Mouse (Mus musculus) adrenal gland, adult 18-20 months (tissue): Measurements from ENCODE around the gene Olfr1442. TPM values are rescaled to one million over a fixed set of nuclear protein-coding genes. Genes with fewer than 3 reads are reported as not detected.

Experiments
- total RNA-seq, 2 experiments: library from RNA; stranded (reverse); gene quantifications; 1 replicate in 1 of 2; 2 replicates in 1 of 2; pipeline ENCODE4 v1.2.3; 2021

Gene Olfr1442
- total RNA-seq, 2 experiments from 2014 or later = not detected

Other genes starting within 250 kb of the Olfr1442 start
- not detected for gene Pfpl, start 242.5 kb upstream of the Olfr1442 start, total RNA-seq
- 10 to 100 TPM; 31.6 to 57.3 TPM for gene Mpeg1, start 209.7 kb upstream of the Olfr1442 start, total RNA-seq
- 10 to 100 TPM; 14.7 to 30.5 TPM for gene Dtx4, start 169.0 kb upstream of the Olfr1442 start, total RNA-seq
- gene Fam111a, start 124.7 kb upstream of the Olfr1442 start, total RNA-seq = 1 to 10 TPM; 3.2 to 4.8 TPM
- not detected for gene Gm4952, start 70.5 kb upstream of the Olfr1442 start, total RNA-seq
- gene Glyat, start 37.1 kb upstream of the Olfr1442 start, total RNA-seq = under 1 TPM in 1 of 2 experiments, not detected in 1; 0.17 TPM
- not detected for gene Olfr1443, start 7.7 kb downstream of the Olfr1442 start, total RNA-seq
- under 1 TPM in 1 of 2 experiments, not detected in 1; 0.60 TPM for gene Keg1, start 25.3 kb downstream of the Olfr1442 start, total RNA-seq
- 1 to 10 TPM; 2.2 to 2.5 TPM for gene Cntf, start 95.2 kb downstream of the Olfr1442 start, total RNA-seq
- gene Zfp91, start 125.7 kb downstream of the Olfr1442 start, total RNA-seq = 10 to 100 TPM; 79.5 to 80.1 TPM
- gene Lpxn, start 125.8 kb downstream of the Olfr1442 start, total RNA-seq = 1 to 10 TPM; 2.1 to 4.1 TPM
- not detected for gene Gm5244, start 176.2 kb downstream of the Olfr1442 start, total RNA-seq
- not detected for gene Olfr1444, start 186.8 kb downstream of the Olfr1442 start, total RNA-seq
- not detected for gene Olfr1445, start 213.4 kb downstream of the Olfr1442 start, total RNA-seq
- not detected for gene Olfr1446, start 223.1 kb downstream of the Olfr1442 start, total RNA-seq
- not detected for gene Olfr1447, start 233.3 kb downstream of the Olfr1442 start, total RNA-seq